Mouse (Mus musculus): Measurements from ENCODE around the gene Srrt. TPM values are rescaled to one million over a fixed set of nuclear protein-coding genes. Genes with fewer than 3 reads are reported as not detected.
A peak's percentile ranks its signal among the peaks of the same experiment; 100 is the strongest.

Gene Srrt
- total RNA-seq, 1 experiment: 350 TPM

- Histone ChIP-seq H3K9me3 (ENCODE audit: control insufficient read depth, insufficient read depth, low read depth, low read length) (no peaks in the 10 kb centered on the region), H3K27ac (ENCODE audit: insufficient read depth, low read depth, low read length, poor library complexity, severe bottlenecking) (no peak overlapping the region), H3K4me1 (ENCODE audit: control insufficient read depth in 2 of 2, insufficient read depth in 2 of 2, low read length in 2 of 2, poor library complexity in 1 of 2) (peaks cover 0 to 11% of the 10 kb centered on the region in 2 experiments; a peak in 1 of 4 replicates), H3K9ac (ENCODE audit: insufficient read depth, low read depth, low read length, poor library complexity, severe bottlenecking) (no peak overlapping the region), H3K36me3 (ENCODE audit: control insufficient read depth, insufficient read depth, low read length, poor library complexity, severe bottlenecking) (peaks cover 89% of the 10 kb centered on the region), H3K4me3 (ENCODE audit: insufficient read depth in 1 of 2, low read depth in 1 of 2, low read length in 2 of 2, poor library complexity in 1 of 2, severe bottlenecking in 1 of 2) (no peak overlapping the region)
- TF ChIP-seq MAFK (IDR thresholded peaks at IDR 0.05; ENCODE audit: insufficient read depth, low read depth, low read length): no peak
- TF ChIP-seq ZC3H11A (IDR thresholded peaks at IDR 0.05; ENCODE audit: borderline replicate concordance, low read depth, low read length): no peak
- no peak for TF ChIP-seq HCFC1 (IDR thresholded peaks at IDR 0.05; ENCODE audit: borderline replicate concordance, insufficient read depth, low read length)
- no peak for TF ChIP-seq ZNF384 (IDR thresholded peaks at IDR 0.05; ENCODE audit: low read depth, low read length)
- no peak for TF ChIP-seq CHD2 (IDR thresholded peaks at IDR 0.05; ENCODE audit: low read depth, low read length)
- in situ Hi-C loops (cut with MboI; ENCODE audit: low sequenced_read_pairs in 2 of 2, unreplicated experiment in 2 of 2): no loop called here
- no peak for DNase-seq (ENCODE audit: low read depth, low spot score)
Measured at GRCm38 (mm10) chr5:137299240-137299639, 8.2 kb downstream of the Srrt start.

GRCm38 (mm10) chr5:137297126-137297525 lies 10.3 kb downstream of the Srrt start:
- in situ Hi-C loops (cut with MboI; ENCODE audit: low sequenced_read_pairs in 2 of 2, unreplicated experiment in 2 of 2): no loop called here
- Histone ChIP-seq H3K4me3 (ENCODE audit: insufficient read depth in 1 of 2, low read depth in 1 of 2, low read length in 2 of 2, poor library complexity in 1 of 2, severe bottlenecking in 1 of 2) (no peak overlapping the region), H3K36me3 (ENCODE audit: control insufficient read depth, insufficient read depth, low read length, poor library complexity, severe bottlenecking) (peaks cover 75% of the 10 kb centered on the region), H3K27ac (ENCODE audit: insufficient read depth, low read depth, low read length, poor library complexity, severe bottlenecking) (no peak overlapping the region), H3K4me1 (ENCODE audit: control insufficient read depth in 2 of 2, insufficient read depth in 2 of 2, low read length in 2 of 2, poor library complexity in 1 of 2) (peaks cover 0 to 7% of the 10 kb centered on the region in 2 experiments; a peak in 1 of 4 replicates), H3K9ac (ENCODE audit: insufficient read depth, low read depth, low read length, poor library complexity, severe bottlenecking) (no peak overlapping the region), H3K9me3 (ENCODE audit: control insufficient read depth, insufficient read depth, low read depth, low read length) (no peaks in the 10 kb centered on the region)
- TF ChIP-seq CHD2 (IDR thresholded peaks at IDR 0.05; ENCODE audit: low read depth, low read length) (no peak), MAFK (IDR thresholded peaks at IDR 0.05; ENCODE audit: insufficient read depth, low read depth, low read length) (no peak), ZC3H11A (IDR thresholded peaks at IDR 0.05; ENCODE audit: borderline replicate concordance, low read depth, low read length) (no peak), HCFC1 (IDR thresholded peaks at IDR 0.05; ENCODE audit: borderline replicate concordance, insufficient read depth, low read length) (no peak)
- no peak for DNase-seq (ENCODE audit: low read depth, low spot score)

GRCm38 (mm10) chr5:137295712-137296111 lies 11.8 kb downstream of the Srrt start:
- Histone ChIP-seq H3K9me3 (ENCODE audit: control insufficient read depth, insufficient read depth, low read depth, low read length) (no peaks in the 10 kb centered on the region), H3K36me3 (ENCODE audit: control insufficient read depth, insufficient read depth, low read length, poor library complexity, severe bottlenecking) (peaks cover 61% of the 10 kb centered on the region), H3K4me1 (ENCODE audit: control insufficient read depth in 2 of 2, insufficient read depth in 2 of 2, low read length in 2 of 2, poor library complexity in 1 of 2) (peaks cover 0 to 5% of the 10 kb centered on the region in 2 experiments; a peak in 1 of 4 replicates), H3K4me3 (ENCODE audit: insufficient read depth in 1 of 2, low read depth in 1 of 2, low read length in 2 of 2, poor library complexity in 1 of 2, severe bottlenecking in 1 of 2) (peak overlapping the region in 1 of 2 experiments; percentile 70; a peak in 1 of 4 replicates), H3K27ac (ENCODE audit: insufficient read depth, low read depth, low read length, poor library complexity, severe bottlenecking) (no peak overlapping the region), H3K9ac (ENCODE audit: insufficient read depth, low read depth, low read length, poor library complexity, severe bottlenecking) (no peak overlapping the region)
- no peak for DNase-seq (ENCODE audit: low read depth, low spot score)
- no peak for TF ChIP-seq MAFK (IDR thresholded peaks at IDR 0.05; ENCODE audit: insufficient read depth, low read depth, low read length)
- TF ChIP-seq HCFC1 (IDR thresholded peaks at IDR 0.05; ENCODE audit: borderline replicate concordance, insufficient read depth, low read length): no peak
- no peak for TF ChIP-seq ZNF384 (IDR thresholded peaks at IDR 0.05; ENCODE audit: low read depth, low read length)
- TF ChIP-seq ZC3H11A (IDR thresholded peaks at IDR 0.05; ENCODE audit: borderline replicate concordance, low read depth, low read length): no peak
- no peak for TF ChIP-seq CHD2 (IDR thresholded peaks at IDR 0.05; ENCODE audit: low read depth, low read length)
- in situ Hi-C loops (cut with MboI; ENCODE audit: low sequenced_read_pairs in 2 of 2, unreplicated experiment in 2 of 2): no loop called here

GRCm38 (mm10) chr5:137295296-137295695 lies 12.2 kb downstream of the Srrt start:
- Histone ChIP-seq H3K4me3 (ENCODE audit: insufficient read depth in 1 of 2, low read depth in 1 of 2, low read length in 2 of 2, poor library complexity in 1 of 2, severe bottlenecking in 1 of 2) (peak overlapping the region; percentile 70 to 86), H3K9ac (ENCODE audit: insufficient read depth, low read depth, low read length, poor library complexity, severe bottlenecking) (peak overlapping the region; percentile 91; the same call in 1 of the 2 replicates), H3K27ac (ENCODE audit: insufficient read depth, low read depth, low read length, poor library complexity, severe bottlenecking) (peak overlapping the region; percentile 78; the same call in 1 of the 2 replicates), H3K9me3 (ENCODE audit: control insufficient read depth, insufficient read depth, low read depth, low read length) (no peaks in the 10 kb centered on the region), H3K4me1 (ENCODE audit: control insufficient read depth in 2 of 2, insufficient read depth in 2 of 2, low read length in 2 of 2, poor library complexity in 1 of 2) (peaks cover 0 to 6% of the 10 kb centered on the region in 2 experiments; a peak in 1 of 4 replicates), H3K36me3 (ENCODE audit: control insufficient read depth, insufficient read depth, low read length, poor library complexity, severe bottlenecking) (peaks cover 57% of the 10 kb centered on the region)
- in situ Hi-C loops (cut with MboI; ENCODE audit: low sequenced_read_pairs in 2 of 2, unreplicated experiment in 2 of 2): no loop called here
- no peak for DNase-seq (ENCODE audit: low read depth, low spot score)
- TF ChIP-seq HCFC1 (IDR thresholded peaks at IDR 0.05; ENCODE audit: borderline replicate concordance, insufficient read depth, low read length) (no peak), ZNF384 (IDR thresholded peaks at IDR 0.05; ENCODE audit: low read depth, low read length) (no peak), MAFK (IDR thresholded peaks at IDR 0.05; ENCODE audit: insufficient read depth, low read depth, low read length) (no peak)

DNA sequence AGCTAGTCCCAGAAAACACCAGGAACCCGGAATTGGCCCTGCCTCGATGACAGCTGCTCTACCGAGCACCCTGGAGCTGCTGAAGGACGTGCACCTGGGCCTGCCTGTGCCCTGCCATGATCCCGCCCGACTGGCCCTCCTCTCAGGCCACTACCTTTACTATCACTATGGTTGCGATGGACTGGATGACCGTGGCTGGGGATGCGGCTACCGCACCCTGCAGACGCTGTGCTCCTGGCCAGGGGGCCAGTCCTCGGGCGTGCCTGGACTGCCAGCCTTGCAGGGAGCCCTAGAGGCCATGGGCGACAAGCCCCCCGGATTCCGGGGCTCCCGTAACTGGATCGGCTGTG lies 12.8 kb downstream of the Srrt start:
- Histone ChIP-seq H3K9ac (ENCODE audit: insufficient read depth, low read depth, low read length, poor library complexity, severe bottlenecking) (peak overlapping the region; percentile 91), H3K36me3 (ENCODE audit: control insufficient read depth, insufficient read depth, low read length, poor library complexity, severe bottlenecking) (peaks cover 51% of the 10 kb centered on the region), H3K27ac (ENCODE audit: insufficient read depth, low read depth, low read length, poor library complexity, severe bottlenecking) (peak overlapping the region; percentile 78), H3K9me3 (ENCODE audit: control insufficient read depth, insufficient read depth, low read depth, low read length) (no peaks in the 10 kb centered on the region), H3K4me1 (ENCODE audit: control insufficient read depth in 2 of 2, insufficient read depth in 2 of 2, low read length in 2 of 2, poor library complexity in 1 of 2) (peaks cover 0 to 9% of the 10 kb centered on the region in 2 experiments; a peak in 1 of 4 replicates), H3K4me3 (ENCODE audit: insufficient read depth in 1 of 2, low read depth in 1 of 2, low read length in 2 of 2, poor library complexity in 1 of 2, severe bottlenecking in 1 of 2) (peak overlapping the region; percentile 70 to 86)
- no peak for DNase-seq (ENCODE audit: low read depth, low spot score)
- TF ChIP-seq HCFC1 (IDR thresholded peaks at IDR 0.05; ENCODE audit: borderline replicate concordance, insufficient read depth, low read length) (no peak), ZC3H11A (IDR thresholded peaks at IDR 0.05; ENCODE audit: borderline replicate concordance, low read depth, low read length) (no peak), MAFK (IDR thresholded peaks at IDR 0.05; ENCODE audit: insufficient read depth, low read depth, low read length) (no peak), ZNF384 (IDR thresholded peaks at IDR 0.05; ENCODE audit: low read depth, low read length) (no peak), CHD2 (IDR thresholded peaks at IDR 0.05; ENCODE audit: low read depth, low read length) (no peak)
- in situ Hi-C loops (cut with MboI; ENCODE audit: low sequenced_read_pairs in 2 of 2, unreplicated experiment in 2 of 2): no loop called here

Measured in ES-E14 (cell line).